Mouse (Mus musculus): ENCODE results near the gene Apip. TPM values are rescaled to one million over a fixed set of nuclear protein-coding genes. Genes with fewer than 3 reads are reported as not detected.

Apip gene
- 61.7 and 68.6 TPM in 2 replicates for polyA plus RNA-seq (2015; fragmentation: Nextera tagmentation; extraction: Ambion mirVana)

DNA sequence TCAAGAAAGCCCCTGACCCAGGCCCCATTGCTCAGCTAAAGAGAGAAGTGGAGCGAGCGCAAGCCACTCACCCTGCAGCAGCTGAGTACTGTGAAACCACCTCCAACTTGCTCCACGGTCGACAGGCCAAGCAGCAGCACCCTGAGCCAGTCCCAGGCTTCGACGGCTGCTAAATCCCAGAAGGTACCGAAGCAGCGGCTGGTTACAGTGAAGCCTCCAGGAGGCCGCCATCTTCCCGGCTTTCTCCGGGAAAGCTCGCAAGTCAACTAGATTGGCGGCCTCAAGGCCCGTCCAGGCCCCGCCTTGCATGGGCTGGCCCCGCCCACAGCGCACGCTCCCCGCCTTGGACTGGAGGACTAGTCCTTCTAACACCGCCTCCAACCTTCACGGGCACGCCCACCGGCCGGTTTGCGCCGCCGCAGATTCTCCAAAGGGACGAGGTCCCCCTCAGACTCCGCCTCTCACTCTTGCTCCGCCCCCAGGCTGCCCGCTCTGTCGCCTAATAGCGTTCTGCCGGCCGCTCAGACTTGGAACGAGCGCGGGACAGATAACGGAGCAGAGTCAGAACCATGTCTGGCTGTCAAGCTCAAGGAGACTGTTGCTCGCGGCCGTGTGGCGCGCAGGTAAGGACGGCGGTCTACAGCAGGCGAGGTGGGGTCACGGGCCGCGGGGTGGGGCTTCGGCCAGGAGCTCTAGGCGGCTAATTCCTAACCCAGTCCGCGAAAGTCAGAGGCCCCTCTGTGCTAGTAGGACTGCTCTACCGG lies at the start of gene Apip, which contains the start of gene Pdhx:
Gene Apip, plus strand, starts transcription at position 457 of the 764 bp plus-strand sequence.
Gene Pdhx, minus strand, starts transcription at position 295 of the 764 bp plus-strand sequence.
- no peaks in the 10 kb centered on the region for H3K9me3 ChIP-seq
- H3K36me3 ChIP-seq, result peaks cover 6% of the 10 kb centered on the region; the same call in 1 of the 2 replicates
- under 1% methylated on average over 55 of the region's 55 CpGs for WGBS
- peak within 1 kb of the TSS; percentile 90 for H3K4me3 ChIP-seq
- H3K4me1 ChIP-seq, result peaks cover 45% of the 10 kb centered on the region
- H3K9ac ChIP-seq, result peak within 1 kb of the TSS; percentile 94
- H3K27me3 ChIP-seq (replicated peaks), result no peaks in the 10 kb centered on the region
- peak within 1 kb of the TSS; percentile 93 for H3K27ac ChIP-seq (replicated peaks)
- peak within 1 kb of the TSS; percentile 78 for H3K4me2 ChIP-seq
- peak; percentile 99 for ATAC-seq (ENCODE audit: extremely low read depth, insufficient number of reproducible peaks, low FRiP score, low TSS enrichment)

DNA sequence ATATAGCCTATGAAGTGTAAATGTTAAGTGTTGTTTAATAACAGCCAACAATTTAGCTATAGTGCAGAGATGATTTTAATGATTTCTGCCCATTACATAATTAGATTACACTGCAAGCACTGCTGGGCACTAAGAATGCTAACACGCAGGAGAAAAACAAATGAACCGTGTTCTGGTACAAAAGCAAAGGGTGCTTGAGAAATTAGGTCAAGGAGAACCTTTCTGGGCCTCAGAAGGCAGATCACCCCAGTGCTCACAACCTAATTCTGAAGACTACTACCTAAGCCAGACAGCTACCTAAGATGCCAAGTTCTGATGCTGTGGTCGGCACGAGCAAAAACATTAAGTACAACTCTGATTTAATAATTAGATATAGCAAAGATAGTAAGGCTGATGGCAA lies 35.6 kb upstream of the Apip start:
- ATAC-seq (ENCODE audit: extremely low read depth, insufficient number of reproducible peaks, low FRiP score, low TSS enrichment), result no peak
- Histone ChIP-seq H3K9me3 (no peaks in the 10 kb centered on the region), H3K4me1 (no peaks in the 10 kb centered on the region), H3K4me2 (no peak overlapping the region), H3K36me3 (peaks cover 62% of the 10 kb centered on the region), H3K27ac (replicated peaks) (no peak overlapping the region), H3K9ac (no peak overlapping the region), H3K4me3 (no peak overlapping the region), H3K27me3 (replicated peaks) (no peaks in the 10 kb centered on the region)
- 86% methylated on average over 4 of the region's 4 CpGs for WGBS

DNA sequence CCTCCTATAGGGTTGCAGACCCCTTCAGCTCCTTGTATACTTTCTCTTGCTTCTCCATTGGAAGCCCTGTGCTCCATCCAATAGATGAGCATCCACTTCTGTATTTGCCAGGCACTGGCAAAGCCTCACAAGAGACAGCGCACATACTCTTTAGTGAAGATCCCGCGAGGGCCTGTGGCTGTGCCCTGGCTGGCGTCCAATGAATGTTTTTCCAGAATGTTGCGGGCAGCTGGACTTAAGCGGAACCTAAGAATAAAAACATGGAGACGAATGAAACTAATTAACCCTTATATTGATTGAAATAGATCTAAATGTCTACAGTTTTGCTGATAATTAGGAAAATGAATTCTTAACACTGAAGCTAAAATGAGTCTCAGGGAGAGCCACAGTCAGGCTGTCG lies 32.6 kb upstream of the Apip start:
- H3K36me3 ChIP-seq, result peaks cover 57% of the 10 kb centered on the region
- H3K4me1 ChIP-seq, result no peaks in the 10 kb centered on the region
- H3K4me3 ChIP-seq, result no peak overlapping the region
- no peak overlapping the region for H3K4me2 ChIP-seq
- H3K9ac ChIP-seq, result no peak overlapping the region
- no peaks in the 10 kb centered on the region for H3K27me3 ChIP-seq (replicated peaks)
- no peak overlapping the region for H3K27ac ChIP-seq (replicated peaks)
- WGBS, result 74% methylated on average over 8 of the region's 8 CpGs
- no peaks in the 10 kb centered on the region for H3K9me3 ChIP-seq
- no peak for ATAC-seq (ENCODE audit: extremely low read depth, insufficient number of reproducible peaks, low FRiP score, low TSS enrichment)

DNA sequence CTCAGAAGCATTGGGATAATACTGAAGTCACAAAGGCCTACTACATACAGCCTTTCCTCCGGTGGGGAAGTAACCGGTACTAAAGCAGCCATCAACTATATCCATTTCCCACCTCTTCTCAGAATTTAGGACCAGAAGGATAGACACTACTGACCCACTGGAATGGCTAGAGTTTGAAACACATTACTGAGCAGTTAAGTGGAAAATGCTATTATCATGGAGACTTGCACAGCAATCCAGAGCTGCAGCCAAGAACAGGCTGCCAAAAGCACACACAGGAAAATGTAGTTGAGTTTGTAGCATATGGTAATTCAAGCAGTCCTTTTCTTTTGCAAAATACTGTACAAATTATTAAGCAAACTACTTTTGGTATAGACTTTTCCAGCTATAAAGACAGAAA lies 28.2 kb upstream of the Apip start:
- Histone ChIP-seq H3K9ac (no peak overlapping the region), H3K36me3 (peaks cover 28% of the 10 kb centered on the region), H3K4me1 (no peaks in the 10 kb centered on the region), H3K4me3 (no peak overlapping the region), H3K27me3 (replicated peaks) (no peaks in the 10 kb centered on the region), H3K4me2 (no peak overlapping the region), H3K9me3 (no peaks in the 10 kb centered on the region), H3K27ac (replicated peaks) (no peak overlapping the region)
- ATAC-seq (ENCODE audit: extremely low read depth, insufficient number of reproducible peaks, low FRiP score, low TSS enrichment), result no peak
- 87% methylated on average over 2 of the region's 2 CpGs for WGBS

DNA sequence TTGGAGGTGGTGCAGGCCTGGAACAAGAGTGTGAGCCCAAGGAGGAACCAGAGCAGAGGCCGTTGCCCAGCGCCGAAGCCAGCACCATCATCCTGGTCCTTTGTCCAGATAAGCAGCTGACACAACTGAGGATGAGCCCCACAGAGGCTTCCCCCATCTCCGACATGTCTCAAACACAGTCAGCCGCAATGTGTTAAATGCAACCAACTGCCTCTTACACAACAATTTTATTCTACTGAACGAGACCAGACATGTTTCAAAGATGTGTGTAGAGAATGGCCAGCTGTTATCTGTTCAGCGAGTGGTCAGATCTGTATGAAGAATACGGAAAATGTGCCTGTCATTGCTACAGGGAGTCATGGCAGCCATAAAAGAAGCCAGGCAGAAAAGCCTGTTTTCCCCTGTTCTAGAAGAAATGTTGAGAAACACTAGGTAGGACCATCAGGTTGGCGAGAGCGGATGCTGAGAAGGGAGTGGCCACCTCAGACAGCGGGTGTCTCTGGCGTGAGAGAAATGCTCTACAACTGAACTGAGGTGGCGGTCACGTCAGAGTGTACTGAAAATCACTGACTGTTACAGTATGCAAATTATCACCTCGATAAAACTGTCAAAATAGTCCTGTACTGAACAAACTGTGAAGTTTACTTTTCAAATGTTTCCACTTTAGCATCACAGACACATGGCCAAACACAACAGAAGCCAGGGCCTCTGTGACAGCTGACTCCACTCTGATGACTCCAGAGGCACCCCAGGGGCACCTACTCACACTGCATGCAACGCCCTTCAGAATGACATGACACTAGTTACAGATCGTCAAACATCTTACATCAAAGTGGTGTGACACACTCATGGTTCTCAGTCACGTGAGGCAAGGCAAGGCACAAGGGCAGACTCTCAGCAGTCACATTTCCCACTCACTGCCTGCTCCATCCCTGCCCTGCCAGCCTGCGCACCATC lies 21.3 kb upstream of the Apip start:
- Histone ChIP-seq H3K27ac (replicated peaks) (no peak overlapping the region), H3K27me3 (replicated peaks) (no peaks in the 10 kb centered on the region), H3K36me3 (peaks cover 3% of the 10 kb centered on the region; the same call in 1 of the 2 replicates), H3K4me2 (no peak overlapping the region), H3K4me1 (peaks cover 15% of the 10 kb centered on the region), H3K9ac (0 out of 2 replicates have a peak overlapping the region, but pooled peaks have one; percentile 33), H3K4me3 (no peak overlapping the region), H3K9me3 (no peaks in the 10 kb centered on the region)
- ATAC-seq (ENCODE audit: extremely low read depth, insufficient number of reproducible peaks, low FRiP score, low TSS enrichment), result no peak
- WGBS, result 72% methylated on average over 19 of the region's 19 CpGs

DNA sequence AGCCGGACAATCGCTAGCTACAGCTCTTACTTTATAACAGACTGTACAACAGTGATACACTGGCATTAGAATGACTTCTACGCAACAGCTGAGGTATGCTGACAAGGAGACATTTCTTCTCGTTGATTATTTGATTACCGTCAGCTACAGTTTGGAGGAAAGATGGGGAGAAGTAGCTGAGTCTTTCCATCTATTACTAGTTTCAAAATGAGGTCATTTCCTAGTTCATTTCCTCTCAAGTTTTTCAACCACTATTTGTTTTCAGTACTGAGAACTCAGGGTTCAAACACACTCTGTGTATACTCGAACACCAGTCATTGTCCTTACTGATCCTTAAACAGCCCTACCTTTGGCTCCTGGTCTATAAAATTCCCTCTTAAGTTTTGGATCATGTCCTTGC lies 17.7 kb upstream of the Apip start:
- no peak overlapping the region for H3K4me3 ChIP-seq
- ATAC-seq (ENCODE audit: extremely low read depth, insufficient number of reproducible peaks, low FRiP score, low TSS enrichment), result no peak
- no peak overlapping the region for H3K27ac ChIP-seq (replicated peaks)
- no peaks in the 10 kb centered on the region for H3K9me3 ChIP-seq
- H3K4me2 ChIP-seq, result no peak overlapping the region
- no peaks in the 10 kb centered on the region for H3K27me3 ChIP-seq (replicated peaks)
- no peak overlapping the region for H3K9ac ChIP-seq
- H3K36me3 ChIP-seq, result peaks cover 9% of the 10 kb centered on the region; the same call in 1 of the 2 replicates
- peaks cover 29% of the 10 kb centered on the region for H3K4me1 ChIP-seq
- 83% methylated on average over 6 of the region's 6 CpGs for WGBS

DNA sequence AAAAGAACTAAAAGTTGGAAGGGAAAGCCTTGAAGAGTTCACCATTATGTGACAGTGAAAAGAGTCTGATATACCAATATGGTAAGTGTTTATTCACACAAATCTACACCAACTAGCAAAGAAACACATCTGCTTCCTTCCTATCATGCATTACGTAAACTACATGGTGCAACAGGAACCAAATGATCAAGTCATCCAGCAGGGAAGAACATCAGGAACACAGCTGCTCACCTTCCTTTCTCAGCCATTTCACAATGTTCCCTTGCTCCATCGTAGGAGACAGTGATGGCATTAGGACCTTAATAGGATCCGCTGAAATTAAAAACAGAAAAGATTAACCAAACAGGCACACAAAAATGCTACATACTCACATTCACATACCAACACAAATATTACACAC lies 15.2 kb upstream of the Apip start:
- Histone ChIP-seq H3K9me3 (no peaks in the 10 kb centered on the region), H3K27me3 (replicated peaks) (no peaks in the 10 kb centered on the region), H3K4me1 (peaks cover 33% of the 10 kb centered on the region), H3K27ac (replicated peaks) (no peak overlapping the region), H3K4me2 (no peak overlapping the region), H3K36me3 (peaks cover 9% of the 10 kb centered on the region; the same call in 1 of the 2 replicates), H3K9ac (no peak overlapping the region), H3K4me3 (no peak overlapping the region)
- ATAC-seq (ENCODE audit: extremely low read depth, insufficient number of reproducible peaks, low FRiP score, low TSS enrichment), result no peak
- WGBS, result 83% methylated on average over 3 of the region's 3 CpGs

DNA sequence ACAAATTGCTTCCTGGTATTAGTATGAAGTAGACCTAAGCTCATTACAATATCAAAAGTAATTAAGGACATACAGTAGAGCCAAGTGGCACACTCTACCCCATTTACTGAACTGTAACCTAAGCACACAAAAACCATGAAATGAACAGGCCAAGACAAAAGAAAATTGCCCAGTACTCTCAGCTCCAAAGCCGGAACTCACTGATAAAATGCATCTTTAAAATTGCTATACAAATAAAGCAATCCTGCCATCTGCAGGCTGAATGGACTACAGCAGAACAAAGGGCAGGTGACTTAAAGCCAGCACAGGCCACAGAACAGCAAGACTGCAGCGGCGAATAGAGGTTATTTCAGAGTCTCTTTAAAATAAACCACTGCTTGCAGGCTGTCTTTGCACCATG lies 10.6 kb upstream of the Apip start:
- WGBS, result 25% methylated on average over 3 of the region's 3 CpGs
- Histone ChIP-seq H3K9me3 (no peaks in the 10 kb centered on the region), H3K9ac (no peak overlapping the region), H3K4me2 (no peak overlapping the region), H3K36me3 (peaks cover 8% of the 10 kb centered on the region; the same call in 1 of the 2 replicates), H3K27me3 (replicated peaks) (no peaks in the 10 kb centered on the region), H3K4me3 (no peak overlapping the region), H3K27ac (replicated peaks) (no peak overlapping the region), H3K4me1 (peaks cover 39% of the 10 kb centered on the region)
- no peak for ATAC-seq (ENCODE audit: extremely low read depth, insufficient number of reproducible peaks, low FRiP score, low TSS enrichment)

DNA sequence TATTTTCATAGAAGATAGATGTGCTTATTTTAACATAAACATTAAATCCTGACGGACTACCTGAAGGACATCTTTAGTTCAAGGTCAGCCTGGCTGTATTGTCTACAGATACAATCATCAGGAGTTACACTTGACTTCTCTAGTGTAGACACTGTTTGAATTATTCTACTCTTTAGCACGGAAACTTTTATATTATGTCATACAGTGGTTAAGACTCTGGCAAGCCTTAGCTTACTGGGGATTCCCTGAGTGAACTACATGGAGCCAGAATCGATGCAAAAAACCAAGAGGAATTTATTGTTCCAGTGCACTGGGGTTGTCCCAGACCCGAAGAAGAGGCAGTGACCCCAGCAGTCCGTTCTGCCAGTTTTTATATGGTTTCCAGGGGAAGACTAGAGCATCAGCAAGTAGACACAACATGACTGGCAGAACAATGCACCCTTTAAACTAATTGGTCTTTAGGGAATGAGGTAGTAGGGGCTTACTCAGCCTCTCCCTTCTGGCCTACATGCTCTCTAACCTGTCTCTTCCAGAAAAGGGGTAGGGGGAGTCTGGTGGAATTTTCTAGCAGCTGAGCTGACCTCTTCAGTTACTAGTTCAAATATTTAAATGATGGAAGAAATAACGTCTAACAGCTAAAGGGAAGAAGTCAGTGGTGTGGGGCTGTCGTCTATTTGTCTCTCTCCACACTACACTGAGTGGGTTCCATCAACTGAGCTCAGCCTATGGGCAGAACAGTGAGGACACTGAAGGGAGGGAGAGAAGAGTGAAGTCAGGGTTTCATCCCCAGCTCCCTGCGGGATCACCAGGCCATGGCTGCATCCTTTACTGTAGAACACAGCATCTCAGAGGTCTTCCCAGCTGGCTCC lies 6.6 kb upstream of the Apip start:
- no peak overlapping the region for H3K9ac ChIP-seq
- no peak overlapping the region for H3K4me3 ChIP-seq
- 74% methylated on average over 8 of the region's 8 CpGs for WGBS
- no peak overlapping the region for H3K27ac ChIP-seq (replicated peaks)
- 0 out of 2 replicates have a peak, but pooled peaks cover 3% of the 10 kb centered on the region for H3K36me3 ChIP-seq
- no peak overlapping the region for H3K4me2 ChIP-seq
- no peak for ATAC-seq (ENCODE audit: extremely low read depth, insufficient number of reproducible peaks, low FRiP score, low TSS enrichment)
- no peaks in the 10 kb centered on the region for H3K27me3 ChIP-seq (replicated peaks)
- H3K9me3 ChIP-seq, result no peaks in the 10 kb centered on the region
- H3K4me1 ChIP-seq, result peaks cover 47% of the 10 kb centered on the region

DNA sequence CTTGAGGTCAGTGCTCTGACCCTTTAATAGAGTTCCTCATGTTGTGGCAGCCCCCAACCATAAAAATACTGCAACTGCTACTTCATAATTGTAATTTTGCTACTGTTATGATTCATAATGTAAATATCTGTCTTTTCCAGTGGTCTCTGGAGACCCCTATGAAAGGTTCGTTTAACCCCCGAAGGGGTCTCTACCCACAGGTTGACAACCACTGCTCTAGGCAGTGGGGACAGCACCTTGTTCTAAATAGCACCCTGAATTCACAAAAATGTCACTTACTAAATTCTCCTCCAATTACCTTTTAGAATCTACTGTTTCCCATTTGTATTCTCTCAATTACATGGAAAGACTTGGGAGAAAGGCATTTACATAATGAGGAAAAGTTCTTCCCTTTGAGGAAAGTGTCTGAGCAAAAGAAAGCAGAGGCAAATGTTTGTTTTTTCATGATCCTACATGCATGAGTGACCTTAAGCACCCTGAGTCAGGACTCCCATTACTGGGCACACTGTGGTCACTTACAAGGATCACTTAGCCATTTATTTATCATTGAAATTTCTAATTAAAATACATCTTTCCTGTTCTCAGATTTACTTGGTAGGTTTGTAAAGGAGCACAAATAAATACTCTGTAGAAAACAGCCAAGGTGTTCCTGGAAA lies 5.8 kb upstream of the Apip start:
- 0 out of 2 replicates have a peak, but pooled peaks cover 3% of the 10 kb centered on the region for H3K36me3 ChIP-seq
- no peaks in the 10 kb centered on the region for H3K9me3 ChIP-seq
- 94% methylated on average over 2 of the region's 2 CpGs for WGBS
- no peak overlapping the region for H3K27ac ChIP-seq (replicated peaks)
- H3K4me1 ChIP-seq, result peaks cover 53% of the 10 kb centered on the region
- no peak overlapping the region for H3K4me2 ChIP-seq
- no peak for ATAC-seq (ENCODE audit: extremely low read depth, insufficient number of reproducible peaks, low FRiP score, low TSS enrichment)
- H3K27me3 ChIP-seq (replicated peaks), result no peaks in the 10 kb centered on the region
- no peak overlapping the region for H3K9ac ChIP-seq
- H3K4me3 ChIP-seq, result no peak overlapping the region
